Comparison of ENCODE assay signal across 8 mouse cellular contexts in genomic region chr4:117835531-117836111, GRCm38 (mm10). TPM values are rescaled to one million over a fixed set of nuclear protein-coding genes. Genes with fewer than 3 reads are reported as not detected.
A peak's percentile ranks its signal among the peaks of the same experiment; 100 is the strongest.
DNase-seq lines count a peak whose midpoint lies in the region; ATAC-seq and TF ChIP-seq lines count a peak whose summit lies in the region.

No protein-coding gene starts in this region.

- H3K79me2 ChIP-seq in MEL (ENCODE audit: control insufficient read depth, insufficient read depth, low read length, poor library complexity), result peaks cover 3% of the 10 kb centered on the region; the same call in 1 of the 2 replicates

- peak; percentile 56 for DNase-seq in CD4-positive helper T cell, adult 2 months (ENCODE audit: low read depth, low spot score)
- peak; percentile 78 for DNase-seq in MEL (ENCODE audit: low read depth, low spot score)
- peak; percentile 64 for DNase-seq in cerebellum, adult 9-11 months
- peak; percentile 43 for DNase-seq in gastrocnemius, postnatal 10 days
- peak; percentile 22 to 68 for DNase-seq in kidney, postnatal 36 days
- DNase-seq in lung, embryonic 14.5 days, result peak; percentile 46
- DNase-seq in ovary, postnatal 36 days (ENCODE audit: low spot score), result peak; percentile 64
- DNase-seq in yolk sac, embryonic 10.5 days (ENCODE audit: low spot score), result no peak

- peaks cover 0 to 41% of the 10 kb centered on the region in 2 experiments; a peak in 2 of 4 replicates for H3K36me3 ChIP-seq in MEL (ENCODE audit: control insufficient read depth in 1 of 2, insufficient read depth in 2 of 2, low read length in 2 of 2)
- no peaks in the 10 kb centered on the region for H3K36me3 ChIP-seq in lung, embryonic 14.5 days (ENCODE audit: insufficient read depth)

- WGBS in lung, embryonic 14.5 days, result under 1% methylated on average over 60 of the region's 60 CpGs

- peak overlapping the region; percentile 65 to 100 for H3K4me3 ChIP-seq in MEL (ENCODE audit: control insufficient read depth in 1 of 2, insufficient read depth in 1 of 2, low read depth in 2 of 2, low read length in 2 of 2)
- peak overlapping the region; percentile 77 for H3K4me3 ChIP-seq in lung, embryonic 14.5 days (ENCODE audit: low read depth, low read length)

- peak overlapping the region; percentile 92 for H3K4me2 ChIP-seq in lung, embryonic 14.5 days

- TF ChIP-seq RAD21 in MEL (IDR thresholded peaks at IDR 0.05; ENCODE audit: low read depth, low read length), result no peak

- peak overlapping the region; percentile 78 for H3K27ac ChIP-seq in MEL (ENCODE audit: control insufficient read depth, low read depth, low read length)
- H3K27ac ChIP-seq in lung, embryonic 14.5 days (ENCODE audit: low read depth), result peak overlapping the region; percentile 93

- peaks cover 36 to 49% of the 10 kb centered on the region in 2 experiments for H3K4me1 ChIP-seq in MEL (ENCODE audit: control insufficient read depth in 1 of 2, insufficient read depth in 2 of 2, low read length in 2 of 2)
- 0 out of 2 replicates have a peak, but pooled peaks cover 4% of the 10 kb centered on the region for H3K4me1 ChIP-seq in lung, embryonic 14.5 days (ENCODE audit: insufficient read depth)

- TF ChIP-seq CTCF in MEL (IDR thresholded peaks at IDR 0.05 in 2 of 3, conservative IDR thresholded peaks at IDR 0.05 in 1 of 3; ENCODE audit: control insufficient read depth in 1 of 3, insufficient read depth in 1 of 3, low read depth in 2 of 3, low read length in 3 of 3, poor library complexity in 1 of 3, severe bottlenecking in 1 of 3), result no peak
- no peak for TF ChIP-seq CTCF in lung, embryonic 14.5 days (IDR thresholded peaks at IDR 0.05; ENCODE audit: low read depth)

- no peaks in the 10 kb centered on the region for H3K9me3 ChIP-seq in MEL (replicated peaks; ENCODE audit: insufficient read depth, low read length)
- H3K9me3 ChIP-seq in lung, embryonic 14.5 days (ENCODE audit: low read depth, low read length), result no peaks in the 10 kb centered on the region

- TF ChIP-seq POLR2A in MEL (IDR thresholded peaks at IDR 0.05; ENCODE audit: control insufficient read depth in 1 of 2, insufficient read depth in 1 of 2, low read depth in 1 of 2, low read length in 2 of 2, poor library complexity in 1 of 2), result no peak; a peak in 1 of 4 replicates

- TF ChIP-seq EP300 in MEL (IDR thresholded peaks at IDR 0.05; ENCODE audit: low read depth in 1 of 2, low read length in 2 of 2), result peak; percentile 11 to 75; a peak in 3 of 4 replicates

- H3K9ac ChIP-seq in MEL (ENCODE audit: control insufficient read depth, low read depth, low read length, poor library complexity, severe bottlenecking), result peak overlapping the region; percentile 72
- H3K9ac ChIP-seq in lung, embryonic 14.5 days, result peak overlapping the region; percentile 59

- H3K27me3 ChIP-seq in MEL (ENCODE audit: control insufficient read depth in 1 of 2, insufficient read depth in 2 of 2, low read length in 2 of 2), result no peaks in the 10 kb centered on the region
- H3K27me3 ChIP-seq in lung, embryonic 14.5 days (ENCODE audit: insufficient read depth, low read length), result no peaks in the 10 kb centered on the region

- ATAC-seq in lung, embryonic 14.5 days (ENCODE audit: insufficient read depth), result peak; percentile 32

TF ChIP-seq in MEL, 35 proteins besides CTCF, POLR2A, EP300 and RAD21:
- TF ChIP-seq TAL1 (IDR thresholded peaks at IDR 0.05; ENCODE audit: low read length) (peak; percentile 83), BHLHE40 (IDR thresholded peaks at IDR 0.05; ENCODE audit: borderline replicate concordance, low read depth, low read length) (no peak; the same call in 1 of the 2 replicates), POLR2AphosphoS2 (IDR thresholded peaks at IDR 0.05; ENCODE audit: low read length) (no peak; the same call in 1 of the 2 replicates), MAX (IDR thresholded peaks at IDR 0.05; ENCODE audit: low read length) (peak; percentile 63), SMC3 (IDR thresholded peaks at IDR 0.05; ENCODE audit: low read depth, low read length) (no peak), SIN3A (IDR thresholded peaks at IDR 0.05; ENCODE audit: low read length) (peak; percentile 74), UBTF (IDR thresholded peaks at IDR 0.05; ENCODE audit: borderline replicate concordance, insufficient read depth, low read depth, low read length) (peak; percentile 89; the same call in 1 of the 2 replicates), MYB (IDR thresholded peaks at IDR 0.05; ENCODE audit: low read depth, low read length) (no peak), TBP (IDR thresholded peaks at IDR 0.05; ENCODE audit: low read depth, low read length) (0 out of 2 replicates have a peak, but pooled peaks have one; percentile 53), ZKSCAN1 (IDR thresholded peaks at IDR 0.05; ENCODE audit: low read depth, low read length) (no peak), USF1 (IDR thresholded peaks at IDR 0.05; ENCODE audit: low read depth, low read length) (no peak), ZNF384 (IDR thresholded peaks at IDR 0.05; ENCODE audit: low read depth, low read length) (no peak), GATA1 (IDR thresholded peaks at IDR 0.05; ENCODE audit: low read depth, low read length) (peak; percentile 46; the same call in 1 of the 2 replicates), CHD2 (IDR thresholded peaks at IDR 0.05; ENCODE audit: low read length) (no peak), ZMIZ1 (IDR thresholded peaks at IDR 0.05; ENCODE audit: low read depth, low read length) (no peak), TCF12 (IDR thresholded peaks at IDR 0.05; ENCODE audit: low read depth, low read length) (peak; percentile 77), NELFE (IDR thresholded peaks at IDR 0.05; ENCODE audit: low read depth, low read length) (peak; percentile 35; the same call in 1 of the 2 replicates), ETS1 (IDR thresholded peaks at IDR 0.05; ENCODE audit: low read depth, low read length) (peak; percentile 41), MAFK (IDR thresholded peaks at IDR 0.05; ENCODE audit: borderline replicate concordance, low read depth, low read length) (no peak), ZC3H11A (IDR thresholded peaks at IDR 0.05; ENCODE audit: low read depth, low read length) (no peak), POLR2AphosphoS5 (IDR thresholded peaks at IDR 0.05; ENCODE audit: borderline replicate concordance, low read depth, low read length) (peak; percentile 90), MXI1 (IDR thresholded peaks at IDR 0.05; ENCODE audit: low read depth, low read length) (no peak; the same call in none of the 2 replicates), JUND (IDR thresholded peaks at IDR 0.05; ENCODE audit: low read depth, low read length) (no peak)

RNA-seq across cellular contexts. Expression of gene Slc6a9, which starts 1.3 kb away (rescaled TPM):
- total RNA-seq in MEL (2012; rRNA removed), result 3.2 and 8.3 TPM in 2 replicates
- polyA plus RNA-seq in MEL (2012; ENCODE audit: insufficient read depth in 1 of 2, insufficient read length in 2 of 2, low read depth in 1 of 2, low replicate concordance in 2 of 2, missing spikeins in 1 of 2), result 10 to 100 TPM in 1 of 2 experiments, not detected in 1; 21.2 TPM
- 1 to 10 TPM; 5.6 to 6.7 TPM for total RNA-seq in gastrocnemius, postnatal 10 days (2021)
- polyA plus RNA-seq in lung, embryonic 14.5 days (2014; fragmentation: Nextera tagmentation; extraction: Ambion mirVana), result 7.2 and 9.7 TPM in 2 replicates

RNA-seq across cellular contexts. Expression of gene Ccdc24, which starts 36.7 kb away (rescaled TPM):
- 0.19 and 0.56 TPM in 2 replicates for total RNA-seq in MEL (2012; rRNA removed)
- polyA plus RNA-seq in MEL (2012; ENCODE audit: insufficient read depth in 1 of 2, insufficient read length in 2 of 2, low read depth in 1 of 2, low replicate concordance in 2 of 2, missing spikeins in 1 of 2), result under 1 TPM in 1 of 2 experiments, not detected in 1; 0.36 TPM
- under 1 TPM; 0.70 to 0.81 TPM for total RNA-seq in gastrocnemius, postnatal 10 days (2021)
- polyA plus RNA-seq in lung, embryonic 14.5 days (2014; fragmentation: Nextera tagmentation; extraction: Ambion mirVana), result 1.0 and 1.3 TPM in 2 replicates

RNA-seq across cellular contexts. Expression of gene B4galt2, which starts 47.7 kb away (rescaled TPM):
- 0.08 TPM in 1 of 2 replicates, not detected in the other for total RNA-seq in MEL (2012; rRNA removed)
- under 1 TPM in 1 of 2 experiments, not detected in 1; 0.19 TPM for polyA plus RNA-seq in MEL (2012; ENCODE audit: insufficient read depth in 1 of 2, insufficient read length in 2 of 2, low read depth in 1 of 2, low replicate concordance in 2 of 2, missing spikeins in 1 of 2)
- 10 to 100 TPM; 12.3 to 15.0 TPM for total RNA-seq in gastrocnemius, postnatal 10 days (2021)
- 27.6 and 31.8 TPM in 2 replicates for polyA plus RNA-seq in lung, embryonic 14.5 days (2014; fragmentation: Nextera tagmentation; extraction: Ambion mirVana)

RNA-seq across cellular contexts. Expression of gene Atp6v0b, which starts 51.5 kb away (rescaled TPM):
- 227 and 286 TPM in 2 replicates for total RNA-seq in MEL (2012; rRNA removed)
- 100 to 1,000 TPM in 1 of 2 experiments, not detected in 1; 343 TPM for polyA plus RNA-seq in MEL (2012; ENCODE audit: insufficient read depth in 1 of 2, insufficient read length in 2 of 2, low read depth in 1 of 2, low replicate concordance in 2 of 2, missing spikeins in 1 of 2)
- 10 to 100 TPM; 60.6 to 74.5 TPM for total RNA-seq in gastrocnemius, postnatal 10 days (2021)
- polyA plus RNA-seq in lung, embryonic 14.5 days (2014; fragmentation: Nextera tagmentation; extraction: Ambion mirVana), result 139 and 150 TPM in 2 replicates

RNA-seq across cellular contexts. Expression of gene Dph2, which starts 56.2 kb away (rescaled TPM):
- 24.7 and 27.2 TPM in 2 replicates for total RNA-seq in MEL (2012; rRNA removed)
- 10 to 100 TPM in 1 of 2 experiments, not detected in 1; 25.2 TPM for polyA plus RNA-seq in MEL (2012; ENCODE audit: insufficient read depth in 1 of 2, insufficient read length in 2 of 2, low read depth in 1 of 2, low replicate concordance in 2 of 2, missing spikeins in 1 of 2)
- total RNA-seq in gastrocnemius, postnatal 10 days (2021), result 1 to 10 TPM; 3.1 to 3.3 TPM
- 21.4 and 21.7 TPM in 2 replicates for polyA plus RNA-seq in lung, embryonic 14.5 days (2014; fragmentation: Nextera tagmentation; extraction: Ambion mirVana)

Comparison
In these comparisons a context has a peak if more than half of its experiments do, and no peak if none do; other contexts are left out.
1. RNA of gene B4galt2, which starts 47.7 kb away (total RNA-seq): 12.3 to 15.0 TPM in gastrocnemius, postnatal 10 days; 0.08 TPM in MEL; every median in the first group is over 10 times any median in the second.